Mouse (Mus musculus) heart, embryonic 14.5 days (tissue): ENCODE results near the gene Nono. TPM values are rescaled to one million over a fixed set of nuclear protein-coding genes. Genes with fewer than 3 reads are reported as not detected.

Experiments used
- ATAC-seq: fragments of 200-750 bp; cut with Nextera tagmentation; 2 replicates; pipeline ENCODE4 v1.8.0; 2017; ENCODE audit warnings: low read depth, moderate TSS enrichment; ENCODE audit not compliant: insufficient number of reproducible peaks, insufficient read depth, low FRiP score
- H3K27ac ChIP-seq, 2 experiments: fragments of 200-500 bp in 1 of 2; fragments of 300-500 bp in 1 of 2; sonication (generic) in 1 of 2; replicated peaks in 1 of 2; 2 replicates each; pipeline ENCODE4 v1.5.1; 2012 to 2014; ENCODE audit warnings: low read depth in 2 of 2, low read length in 2 of 2, control low read depth in 1 of 2, mild to moderate bottlenecking in 1 of 2, mixed read lengths in 1 of 2; ENCODE audit not compliant: control insufficient read depth in 1 of 2, insufficient read depth in 1 of 2
- H3K27me3 ChIP-seq: fragments of 300-500 bp; sonication (generic); 2 replicates; pipeline ENCODE4 v1.6.1; 2014; ENCODE audit warnings: mild to moderate bottlenecking, low read length, control low read depth; ENCODE audit not compliant: control insufficient read depth, insufficient read depth
- H3K36me3 ChIP-seq: fragments of 300-500 bp; sonication (generic); 2 replicates; pipeline ENCODE4 v1.6.1; 2014; ENCODE audit warnings: mild to moderate bottlenecking, control low read depth, low read length, mixed read lengths; ENCODE audit not compliant: control insufficient read depth, insufficient read depth
- H3K4me1 ChIP-seq, 2 experiments: fragments of 200-500 bp in 1 of 2; fragments of 300-500 bp in 1 of 2; sonication (generic) in 1 of 2; 2 replicates each; pipeline ENCODE4 v1.6.1; 2012 to 2014; ENCODE audit warnings: low read length in 2 of 2, control low read depth in 1 of 2, mixed read lengths in 1 of 2; ENCODE audit not compliant: control insufficient read depth in 2 of 2, insufficient read depth in 2 of 2
- H3K4me2 ChIP-seq: fragments of 300-500 bp; sonication (generic); 2 replicates; pipeline ENCODE4 v1.6.1; 2014; ENCODE audit warnings: mild to moderate bottlenecking, low read length
- H3K4me3 ChIP-seq, 2 experiments: fragments of 200-500 bp in 1 of 2; fragments of 300-500 bp in 1 of 2; sonication (generic) in 1 of 2; 2 replicates each; pipeline ENCODE4 v1.5.1; 2012 to 2014; ENCODE audit warnings: low read length in 2 of 2, mild to moderate bottlenecking in 2 of 2, control low read depth in 1 of 2, low read depth in 1 of 2, moderate library complexity in 1 of 2; ENCODE audit not compliant: control insufficient read depth in 1 of 2, insufficient read depth in 1 of 2
- H3K9ac ChIP-seq: fragments of 300-500 bp; sonication (generic); 2 replicates; pipeline ENCODE4 v1.6.1; 2014; ENCODE audit warnings: mild to moderate bottlenecking, low read length
- H3K9me3 ChIP-seq: fragments of 300-500 bp; sonication (generic); 2 replicates; pipeline ENCODE4 v1.6.1; 2016; ENCODE audit warnings: low read length, control low read depth; ENCODE audit not compliant: control insufficient read depth
- WGBS: fragments of 180-500 bp; shearing (Covaris S2); extraction: QIAGEN DNeasy Blood & Tissue Kit; methylation state at CpG from one replicate; pipeline ENCODE4 v1.1.7; 2014; 5-methylcytosine and 5-hydroxymethylcytosine counted together
- polyA plus RNA-seq: library from polyadenylated mRNA; unstranded; fragments of >200 nt; fragmentation: Nextera tagmentation; extraction: Ambion mirVana; gene quantifications from 2 replicates; pipeline ENCODE4 v1.2.1, GENCODE M21; 2014

The Nono gene
- polyA plus RNA-seq, 1 experiment from 2014 or later, result 223 TPM

DNA sequence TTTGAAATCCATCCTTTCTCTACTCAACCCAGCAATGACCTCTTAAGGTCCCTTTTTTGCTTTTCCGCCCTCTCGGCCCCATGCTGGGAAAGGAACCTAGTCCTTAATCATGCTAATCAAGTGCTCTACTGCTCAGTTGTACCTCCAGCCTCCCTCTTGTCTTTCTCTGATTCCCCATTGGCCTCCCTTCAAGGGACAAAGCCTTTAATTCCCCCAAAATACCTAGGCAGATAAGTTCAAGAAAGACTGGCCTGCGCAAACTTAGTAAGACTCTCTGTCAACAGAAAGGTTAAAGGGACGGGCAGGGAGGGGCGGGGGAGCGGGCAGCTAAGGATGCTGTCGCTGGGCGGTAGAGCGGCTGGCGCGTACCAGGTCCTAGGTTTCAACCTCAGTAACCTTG, 32.7 kb upstream of the Nono start:
- Histone ChIP-seq H3K27ac (no peak overlapping the region), H3K4me1 (no peaks in the 10 kb centered on the region), H3K4me3 (no peak overlapping the region), H3K36me3 (no peaks in the 10 kb centered on the region), H3K4me2 (no peak overlapping the region), H3K9me3 (no peaks in the 10 kb centered on the region), H3K27me3 (peaks cover 16% of the 10 kb centered on the region), H3K9ac (no peak overlapping the region)
- 27% methylated on average over 11 of the region's 11 CpGs for WGBS
- no peak for ATAC-seq

- peak overlapping the region; percentile 68 for H3K4me2 ChIP-seq
- 20% methylated on average over 33 of the region's 36 CpGs for WGBS
- peak overlapping the region; percentile 80 for H3K9ac ChIP-seq
- peaks cover 9 to 14% of the 10 kb centered on the region in 2 experiments; a peak in 3 of 4 replicates for H3K4me1 ChIP-seq
- no peak for ATAC-seq
- no peaks in the 10 kb centered on the region for H3K27me3 ChIP-seq
- peak overlapping the region; percentile 70 to 75 for H3K27ac ChIP-seq
- peaks cover 26% of the 10 kb centered on the region; the same call in 1 of the 2 replicates for H3K36me3 ChIP-seq
- H3K4me3 ChIP-seq, result peak overlapping the region; percentile 60 to 90
- no peaks in the 10 kb centered on the region for H3K9me3 ChIP-seq
Measured at GRCm38 (mm10) chrX:101418946-101419724, 10.0 kb upstream of the Nono start.

- Histone ChIP-seq H3K9ac (peak overlapping the region; percentile 80), H3K27ac (peak overlapping the region; percentile 81 to 83), H3K4me1 (peaks cover 9 to 14% of the 10 kb centered on the region in 2 experiments; a peak in 3 of 4 replicates), H3K36me3 (peaks cover 18% of the 10 kb centered on the region; the same call in 1 of the 2 replicates), H3K4me3 (peak overlapping the region; percentile 60 to 90), H3K4me2 (peak overlapping the region; percentile 68), H3K27me3 (no peaks in the 10 kb centered on the region), H3K9me3 (no peaks in the 10 kb centered on the region)
- peak; percentile 91 for ATAC-seq
- WGBS, result 14% methylated on average over 53 of the region's 54 CpGs
Measured at GRCm38 (mm10) chrX:101419725-101420699, 9.1 kb upstream of the Nono start.

DNA sequence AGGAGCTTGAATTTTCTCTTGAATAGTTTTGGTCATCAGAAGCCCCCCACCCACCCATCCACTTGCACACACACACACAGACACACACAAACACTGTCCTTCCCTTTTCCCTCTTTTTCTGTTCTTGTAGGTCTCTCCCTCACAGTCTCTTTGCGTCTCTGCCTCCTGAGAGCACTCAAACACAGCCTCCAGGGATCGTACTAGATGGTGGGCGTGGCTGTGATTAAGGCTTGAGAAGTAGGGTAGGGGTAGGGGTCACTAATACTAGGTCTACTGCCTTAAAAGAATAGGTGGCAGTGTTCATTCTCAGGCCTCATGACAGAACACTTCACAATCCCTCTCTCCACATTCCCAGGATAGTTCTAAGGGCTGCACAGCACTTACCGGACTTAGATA, 8.4 kb upstream of the Nono start, which contains the start of gene Zmym3:
Zmym3 (minus strand) TSS at position 150 of the 396 bp plus-strand sequence.
- 26% methylated on average over 4 of the region's 4 CpGs for WGBS

GRCm38 (mm10) chrX:101423462-101423861, 5.7 kb upstream of the Nono start:
- Histone ChIP-seq H3K27me3 (no peaks in the 10 kb centered on the region), H3K27ac (no peak overlapping the region), H3K36me3 (no peaks in the 10 kb centered on the region), H3K9ac (no peak overlapping the region), H3K4me1 (peaks cover 5 to 9% of the 10 kb centered on the region in 2 experiments; a peak in 3 of 4 replicates), H3K9me3 (no peaks in the 10 kb centered on the region), H3K4me2 (no peak overlapping the region), H3K4me3 (no peak overlapping the region)
- 80% methylated on average over 2 of the region's 2 CpGs for WGBS
- no peak for ATAC-seq

More for the DNA sequence above, 8.4 kb upstream of the Nono start, which contains the start of gene Zmym3:
- Histone ChIP-seq H3K27ac (peak within 1 kb of the TSS; percentile 81 to 83), H3K4me2 (peak within 1 kb of the TSS; percentile 68), H3K27me3 (no peaks in the 10 kb centered on the region), H3K4me1 (peaks cover 9 to 14% of the 10 kb centered on the region in 2 experiments; a peak in 3 of 4 replicates), H3K9me3 (no peaks in the 10 kb centered on the region), H3K9ac (peak within 1 kb of the TSS; percentile 80), H3K4me3 (peak within 1 kb of the TSS; percentile 60 to 90), H3K36me3 (peaks cover 11% of the 10 kb centered on the region; the same call in 1 of the 2 replicates)
- ATAC-seq, result no peak

- no peaks in the 10 kb centered on the region for H3K9me3 ChIP-seq
- H3K4me1 ChIP-seq, result peaks cover 0 to 5% of the 10 kb centered on the region in 2 experiments; a peak in 2 of 4 replicates
- H3K27ac ChIP-seq, result no peak overlapping the region
- H3K4me2 ChIP-seq, result no peak overlapping the region
- H3K27me3 ChIP-seq, result no peaks in the 10 kb centered on the region
- H3K4me3 ChIP-seq, result no peak overlapping the region
- peaks cover 15% of the 10 kb centered on the region for H3K36me3 ChIP-seq
- no peak for ATAC-seq
- no peak overlapping the region for H3K9ac ChIP-seq
- 10% methylated on average over 1 of the region's 1 CpGs for WGBS
Measured at GRCm38 (mm10) chrX:101427774-101428173, 1.3 kb upstream of the Nono start.

GRCm38 (mm10) chrX:101428785-101429141, 355 bp upstream of the Nono start:
- H3K4me1 ChIP-seq, result peaks cover 0 to 5% of the 10 kb centered on the region in 2 experiments; a peak in 2 of 4 replicates
- 22% methylated on average over 7 of the region's 7 CpGs for WGBS
- peak overlapping the region; percentile 89 to 99 for H3K27ac ChIP-seq
- H3K4me2 ChIP-seq, result peak overlapping the region; percentile 59
- peaks cover 20% of the 10 kb centered on the region for H3K36me3 ChIP-seq
- H3K27me3 ChIP-seq, result no peaks in the 10 kb centered on the region
- peak overlapping the region; percentile 59 for H3K9ac ChIP-seq
- H3K4me3 ChIP-seq, result peak overlapping the region; percentile 64 to 69; a peak in 3 of 4 replicates
- ATAC-seq, result no peak
- no peaks in the 10 kb centered on the region for H3K9me3 ChIP-seq
